Mouse (Mus musculus) ovary, postnatal 36 days (tissue): ENCODE measurements at regions not wholly inside any gene's neighbourhood (a gene's known extent, or its start where the extent isn't known, plus 50 kb on each side); places are given as distances from the start of the nearest gene placed in this dataset.

ENCODE experiments used
- DNase-seq: peaks from one replicate; pipeline ENCODE4 v3.0.0; 2022; ENCODE audit warnings: low spot score, mixed read lengths

- DNase-seq = no peak
These were observed 287.4 kb upstream of the Frg1 start for GRCm38 (mm10) chr8:41703927-41704924.
